Mouse (Mus musculus) limb, embryonic 10.5 days (tissue): ENCODE data around the gene Lhpp. TPM values are rescaled to one million over a fixed set of nuclear protein-coding genes. Genes with fewer than 3 reads are reported as not detected.

Experiments
- DNase-seq: peaks from one replicate; pipeline ENCODE4 v3.0.0-alpha.2; 2017; ENCODE audit warnings: low spot score
- H3K27ac ChIP-seq: fragments of 300-500 bp; sonication (generic); 2 replicates; pipeline ENCODE4 v1.5.1; 2016; ENCODE audit warnings: mild to moderate bottlenecking
- H3K27me3 ChIP-seq: fragments of 300-500 bp; sonication (generic); 2 replicates; pipeline ENCODE4 v1.6.1; 2016; ENCODE audit warnings: low read depth, mild to moderate bottlenecking; ENCODE audit not compliant: poor library complexity, severe bottlenecking
- H3K36me3 ChIP-seq: fragments of 300-500 bp; sonication (generic); 2 replicates; pipeline ENCODE4 v1.6.1; 2016; ENCODE audit warnings: mild to moderate bottlenecking, moderate library complexity
- H3K4me1 ChIP-seq: fragments of 300-500 bp; sonication (generic); 2 replicates; pipeline ENCODE4 v1.6.1; 2016
- H3K4me3 ChIP-seq: fragments of 300-500 bp; sonication (generic); 2 replicates; pipeline ENCODE4 v1.5.1; 2016; ENCODE audit warnings: mild to moderate bottlenecking, moderate library complexity
- H3K9me3 ChIP-seq: fragments of 300-500 bp; sonication (generic); replicated peaks from 2 replicates; pipeline ENCODE4 v1.6.1; 2016; ENCODE audit warnings: mild to moderate bottlenecking
- WGBS: fragments of 180-500 bp; shearing (Covaris S2); methylation state at CpG from one replicate; pipeline ENCODE4 v1.1.7; 2016; 5-methylcytosine and 5-hydroxymethylcytosine counted together
- polyA plus RNA-seq: library from polyadenylated mRNA; unstranded; fragments of >200 nt; fragmentation: Nextera tagmentation; extraction: Ambion mirVana; gene quantifications from 2 replicates; pipeline ENCODE4 v1.2.1, GENCODE M21; 2016

Lhpp gene
- polyA plus RNA-seq, 1 experiment from 2014 or later = 20.1 TPM

DNA sequence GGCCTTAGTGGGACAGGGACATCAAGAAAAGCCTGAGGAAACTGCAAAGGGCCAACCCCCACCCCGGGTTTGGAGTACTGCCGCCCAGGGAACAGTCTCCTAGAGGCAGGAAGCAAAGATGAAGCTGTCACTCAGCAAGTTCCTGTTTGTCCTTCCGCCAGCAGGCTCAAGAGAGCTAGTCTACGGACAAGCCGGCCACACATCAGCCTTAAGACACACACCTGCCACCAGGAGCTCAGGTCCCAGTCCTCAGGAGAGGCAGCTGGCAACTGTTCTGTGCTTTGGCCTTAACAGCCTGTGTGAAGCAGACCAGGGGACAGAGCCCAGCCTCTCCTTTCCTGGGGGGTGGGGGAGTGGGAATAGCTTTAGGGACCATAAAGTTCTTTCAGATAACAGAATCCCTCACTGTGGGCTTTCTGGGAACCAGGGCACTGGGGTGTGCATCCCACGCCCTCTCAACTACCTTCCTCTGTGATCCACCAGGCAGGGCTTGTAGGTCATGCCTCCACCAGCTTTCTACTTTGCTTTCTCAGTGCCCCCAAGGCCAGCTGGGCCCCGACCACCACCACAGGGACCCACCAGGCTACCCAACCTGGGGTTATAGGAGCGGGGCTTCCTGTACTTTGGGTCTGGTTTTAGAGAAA is 103.2 kb downstream of the Lhpp start:
- H3K27me3 ChIP-seq = no peaks in the 10 kb centered on the region
- 77% methylated on average over 8 of the region's 8 CpGs for WGBS
- H3K4me1 ChIP-seq = peaks cover 40% of the 10 kb centered on the region
- H3K9me3 ChIP-seq = no peaks in the 10 kb centered on the region
- DNase-seq = no peak
- peaks cover 34% of the 10 kb centered on the region for H3K36me3 ChIP-seq
- peak overlapping the region; percentile 62 for H3K27ac ChIP-seq
- no peak overlapping the region for H3K4me3 ChIP-seq

- no peak for DNase-seq
- no peaks in the 10 kb centered on the region for H3K9me3 ChIP-seq
- 0 out of 2 replicates have a peak overlapping the region, but pooled peaks have one; percentile 62 for H3K27ac ChIP-seq
- WGBS = 64% methylated on average over 6 of the region's 6 CpGs
- no peaks in the 10 kb centered on the region for H3K27me3 ChIP-seq
- no peak overlapping the region for H3K4me3 ChIP-seq
- peaks cover 40% of the 10 kb centered on the region for H3K4me1 ChIP-seq
- peaks cover 34% of the 10 kb centered on the region for H3K36me3 ChIP-seq
These were observed 103.9 kb downstream of the Lhpp start for GRCm38 (mm10) chr7:132714236-132714923.

GRCm38 (mm10) chr7:132715259-132715658 is 104.8 kb downstream of the Lhpp start:
- Histone ChIP-seq H3K36me3 (peaks cover 38% of the 10 kb centered on the region), H3K9me3 (no peaks in the 10 kb centered on the region), H3K27ac (0 out of 2 replicates have a peak overlapping the region, but pooled peaks have one; percentile 0), H3K4me3 (no peak overlapping the region), H3K27me3 (no peaks in the 10 kb centered on the region), H3K4me1 (peaks cover 40% of the 10 kb centered on the region)
- no peak for DNase-seq
- 94% methylated on average over 4 of the region's 4 CpGs for WGBS

- Histone ChIP-seq H3K4me1 (peaks cover 16% of the 10 kb centered on the region), H3K27ac (no peak overlapping the region), H3K9me3 (no peaks in the 10 kb centered on the region), H3K4me3 (no peak overlapping the region), H3K36me3 (peaks cover 27% of the 10 kb centered on the region), H3K27me3 (no peaks in the 10 kb centered on the region)
- no peak for DNase-seq
- 91% methylated on average over 4 of the region's 4 CpGs for WGBS
These were observed 109.1 kb downstream of the Lhpp start for GRCm38 (mm10) chr7:132719570-132719969.

DNA sequence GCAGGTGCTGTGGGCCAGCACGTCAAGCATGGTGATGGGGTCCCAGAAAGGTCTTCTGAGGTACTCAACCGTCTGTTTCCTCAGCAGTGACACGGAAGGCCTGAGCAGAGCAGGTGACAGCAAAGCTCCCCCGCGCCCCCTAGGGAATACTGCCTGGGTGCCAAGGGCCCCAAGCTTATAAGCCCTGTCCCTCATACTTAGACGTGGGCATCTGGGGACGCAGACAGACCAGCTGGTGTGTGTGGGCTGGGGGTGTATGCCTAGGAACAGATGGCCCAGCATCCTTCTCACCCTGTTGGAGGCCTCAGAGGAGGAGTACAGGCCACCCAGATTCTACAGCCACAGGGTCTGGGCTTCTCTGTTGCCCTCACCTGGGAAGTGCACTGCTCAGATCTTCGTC is 110.1 kb downstream of the Lhpp start:
- no peaks in the 10 kb centered on the region for H3K27me3 ChIP-seq
- WGBS = 84% methylated on average over 8 of the region's 8 CpGs
- DNase-seq = no peak
- 0 out of 2 replicates have a peak overlapping the region, but pooled peaks have one; percentile 1 for H3K27ac ChIP-seq
- 0 out of 2 replicates have a peak, but pooled peaks cover 7% of the 10 kb centered on the region for H3K4me1 ChIP-seq
- H3K4me3 ChIP-seq = no peak overlapping the region
- no peaks in the 10 kb centered on the region for H3K9me3 ChIP-seq
- H3K36me3 ChIP-seq = peaks cover 22% of the 10 kb centered on the region

DNA sequence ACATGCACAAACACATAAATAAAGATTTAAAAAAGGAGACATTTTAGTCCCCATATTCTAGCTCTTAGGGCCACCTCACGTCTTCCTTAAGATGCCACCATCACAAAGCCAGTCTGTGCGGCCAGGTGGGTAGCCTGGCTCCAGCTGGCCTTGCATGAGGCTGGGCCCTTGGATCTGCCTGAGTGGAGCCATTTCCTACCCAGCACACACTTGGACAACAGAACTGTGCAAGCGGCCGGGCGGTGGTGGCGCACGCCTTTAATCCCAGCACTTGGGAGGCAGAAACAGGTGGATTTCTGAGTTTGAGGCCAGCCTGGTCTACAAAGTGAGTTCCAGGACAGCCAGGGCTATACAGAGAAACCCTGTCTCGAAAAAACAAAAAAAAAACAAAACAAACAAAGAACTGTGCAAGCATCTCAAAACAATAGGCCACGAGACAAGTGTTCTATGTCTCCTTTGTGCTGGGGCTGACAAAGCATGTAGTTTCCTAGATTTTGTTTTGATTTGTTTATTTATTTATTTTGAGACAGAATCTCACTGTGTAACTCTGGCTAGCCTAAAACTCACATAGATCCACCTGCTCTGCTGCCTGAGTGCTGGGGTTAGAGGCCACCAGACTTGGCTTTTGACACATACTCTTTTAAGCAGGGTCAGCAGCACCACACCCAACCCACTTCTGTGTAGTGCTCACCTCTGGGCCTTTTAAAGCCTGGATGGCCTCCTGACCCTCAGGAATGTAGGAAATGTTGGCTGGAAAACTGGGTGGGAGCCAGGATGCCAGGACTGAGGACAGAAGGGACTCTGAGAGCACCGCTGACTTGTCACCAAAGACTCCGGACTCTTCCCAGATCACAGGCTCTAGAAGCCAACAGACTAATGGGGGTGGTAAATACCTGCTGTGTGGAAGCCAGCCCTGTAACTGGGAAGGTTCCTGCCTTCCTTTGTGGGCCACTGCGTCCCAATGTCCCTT is 112.2 kb downstream of the Lhpp start:
- no peak for DNase-seq
- Histone ChIP-seq H3K27ac (no peak overlapping the region), H3K9me3 (no peaks in the 10 kb centered on the region), H3K36me3 (peaks cover 17% of the 10 kb centered on the region), H3K4me1 (0 out of 2 replicates have a peak, but pooled peaks cover 5% of the 10 kb centered on the region), H3K4me3 (no peak overlapping the region), H3K27me3 (no peaks in the 10 kb centered on the region)
- WGBS = 93% methylated on average over 12 of the region's 12 CpGs

GRCm38 (mm10) chr7:132723906-132724305 is 113.5 kb downstream of the Lhpp start:
- Histone ChIP-seq H3K9me3 (no peaks in the 10 kb centered on the region), H3K4me3 (no peak overlapping the region), H3K4me1 (0 out of 2 replicates have a peak, but pooled peaks cover 5% of the 10 kb centered on the region), H3K27me3 (no peaks in the 10 kb centered on the region), H3K27ac (no peak overlapping the region; the same call in 1 of the 2 replicates), H3K36me3 (peaks cover 24% of the 10 kb centered on the region)
- DNase-seq = no peak
- 88% methylated on average over 11 of the region's 11 CpGs for WGBS

DNA sequence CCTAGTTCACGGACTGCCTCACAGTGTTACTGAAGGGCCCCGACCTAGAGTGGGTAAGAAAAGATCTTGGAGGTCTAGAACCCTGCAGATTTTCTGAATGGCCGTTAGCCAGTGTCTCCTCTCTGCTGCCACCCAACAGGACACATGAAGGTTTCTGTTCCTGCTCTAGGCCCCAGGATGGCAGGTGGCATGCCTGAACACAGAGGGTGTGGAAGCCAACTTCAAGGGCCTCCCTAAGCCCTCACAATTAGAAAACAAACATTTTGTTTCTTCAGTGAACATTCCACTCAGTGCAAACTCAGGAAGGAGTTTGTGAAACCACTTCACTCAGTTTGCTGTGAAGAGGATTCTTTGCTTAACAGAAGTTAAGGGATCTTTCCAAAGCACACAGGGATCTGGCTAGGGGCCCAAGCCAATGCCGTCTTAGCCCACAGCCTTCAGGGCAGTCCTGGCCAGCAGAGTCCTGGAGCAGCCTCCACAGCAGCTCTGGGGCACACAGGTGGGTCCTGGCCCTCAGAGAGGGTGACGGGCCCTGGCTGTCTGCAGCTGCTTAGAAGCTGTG is 114.1 kb downstream of the Lhpp start:
- Histone ChIP-seq H3K4me1 (0 out of 2 replicates have a peak, but pooled peaks cover 5% of the 10 kb centered on the region), H3K36me3 (peaks cover 31% of the 10 kb centered on the region), H3K4me3 (no peak overlapping the region), H3K27ac (no peak overlapping the region; the same call in 1 of the 2 replicates), H3K9me3 (no peaks in the 10 kb centered on the region), H3K27me3 (no peaks in the 10 kb centered on the region)
- DNase-seq = no peak
- WGBS = 90% methylated on average over 5 of the region's 5 CpGs

DNA sequence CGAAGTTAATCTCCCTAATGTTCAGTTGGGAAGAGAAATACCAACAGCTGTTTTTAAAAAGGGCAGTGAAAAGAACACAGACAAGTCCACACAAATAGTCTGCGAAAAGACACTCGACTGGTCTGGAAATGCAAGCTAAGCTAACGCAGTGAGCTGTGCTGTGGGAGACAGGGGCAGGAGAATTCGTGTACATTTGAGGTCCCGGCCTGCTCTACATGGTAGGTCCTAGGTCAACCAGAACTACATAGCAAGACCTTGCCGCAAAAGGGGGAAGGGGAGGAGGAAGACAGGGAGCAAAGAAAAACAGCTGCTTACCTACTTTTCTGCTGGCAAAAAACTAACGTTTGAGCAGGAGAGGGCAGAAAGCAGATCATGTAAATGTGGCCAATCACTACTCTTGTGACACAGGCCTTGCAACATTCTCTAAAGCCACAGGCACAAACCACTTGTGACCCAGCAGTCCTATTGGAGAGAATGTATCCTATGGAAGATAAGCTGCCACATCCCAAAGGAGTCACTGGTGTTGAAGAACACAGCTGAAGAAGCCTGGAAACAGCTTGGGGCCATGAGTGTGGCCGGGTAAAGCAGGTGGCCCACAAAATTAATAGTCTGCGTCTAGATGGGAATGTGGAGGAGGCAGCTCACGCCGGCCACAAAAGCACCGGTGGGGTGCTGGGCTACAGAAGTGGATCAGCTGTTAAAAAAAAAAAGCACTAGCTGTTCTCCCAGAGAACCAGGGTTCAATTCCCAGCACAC is 115.8 kb downstream of the Lhpp start:
- peaks cover 32% of the 10 kb centered on the region for H3K36me3 ChIP-seq
- no peak overlapping the region for H3K4me3 ChIP-seq
- H3K27me3 ChIP-seq = no peaks in the 10 kb centered on the region
- DNase-seq = no peak
- H3K27ac ChIP-seq = no peak overlapping the region
- H3K4me1 ChIP-seq = peaks cover 5% of the 10 kb centered on the region; the same call in 1 of the 2 replicates
- no peaks in the 10 kb centered on the region for H3K9me3 ChIP-seq
- WGBS = 88% methylated on average over 13 of the region's 13 CpGs

GRCm38 (mm10) chr7:132729093-132729831 is 118.8 kb downstream of the Lhpp start:
- Histone ChIP-seq H3K36me3 (peaks cover 35% of the 10 kb centered on the region), H3K27ac (0 out of 2 replicates have a peak overlapping the region, but pooled peaks have one; percentile 42), H3K4me3 (no peak overlapping the region), H3K27me3 (no peaks in the 10 kb centered on the region), H3K4me1 (peaks cover 11% of the 10 kb centered on the region), H3K9me3 (no peaks in the 10 kb centered on the region)
- 72% methylated on average over 4 of the region's 4 CpGs for WGBS
- no peak for DNase-seq

DNA sequence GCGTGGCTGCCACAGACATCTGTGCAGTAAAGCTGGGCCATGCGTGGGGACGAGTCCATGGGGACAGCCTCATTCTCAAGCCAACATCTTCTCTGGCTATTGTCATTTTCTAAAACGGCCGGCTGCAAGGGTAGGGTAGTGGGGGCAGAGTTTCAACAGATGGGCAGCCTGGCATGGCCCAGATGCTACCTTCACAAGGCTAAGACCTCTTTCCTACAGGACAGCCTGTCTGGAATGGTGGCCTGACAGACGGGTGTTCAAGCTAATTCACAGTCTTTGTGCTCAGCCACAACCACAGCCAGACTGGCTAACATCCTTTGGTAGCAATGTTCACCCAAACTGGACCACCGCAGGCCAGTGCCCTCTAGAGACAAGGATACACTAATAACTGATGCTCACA is 120.1 kb downstream of the Lhpp start:
- 91% methylated on average over 7 of the region's 7 CpGs for WGBS
- DNase-seq = no peak
- Histone ChIP-seq H3K9me3 (no peaks in the 10 kb centered on the region), H3K27ac (no peak overlapping the region), H3K4me3 (no peak overlapping the region), H3K36me3 (peaks cover 31% of the 10 kb centered on the region), H3K4me1 (peaks cover 15% of the 10 kb centered on the region), H3K27me3 (no peaks in the 10 kb centered on the region)
